Mouse (Mus musculus) neural tube, embryonic 13.5 days (tissue): ENCODE data around the gene Golga7b. TPM values are rescaled to one million over a fixed set of nuclear protein-coding genes. Genes with fewer than 3 reads are reported as not detected.
A peak's percentile ranks its signal among the peaks of the same experiment; 100 is the strongest.

Source experiments
- ATAC-seq: fragments of 200-750 bp; cut with Nextera tagmentation; 2 replicates; pipeline ENCODE4 v1.8.0; 2017; ENCODE audit warnings: low read depth, mild to moderate bottlenecking, moderate TSS enrichment, moderate library complexity
- H3K27ac ChIP-seq: fragments of 300-500 bp; sonication (generic); replicated peaks from 2 replicates; pipeline ENCODE4 v1.5.1; 2015; ENCODE audit warnings: moderate library complexity, mild to moderate bottlenecking, inconsistent platforms
- H3K27me3 ChIP-seq: fragments of 300-500 bp; sonication (generic); 2 replicates; pipeline ENCODE4 v1.6.1; 2015; ENCODE audit warnings: mild to moderate bottlenecking, inconsistent platforms
- H3K36me3 ChIP-seq: fragments of 300-500 bp; sonication (generic); 2 replicates; pipeline ENCODE4 v1.6.1; 2015; ENCODE audit warnings: mild to moderate bottlenecking, inconsistent platforms
- H3K4me1 ChIP-seq: fragments of 300-500 bp; sonication (generic); replicated peaks from 2 replicates; pipeline ENCODE4 v1.6.1; 2015; ENCODE audit warnings: inconsistent platforms
- H3K4me2 ChIP-seq: fragments of 300-500 bp; sonication (generic); 2 replicates; pipeline ENCODE4 v1.6.1; 2015; ENCODE audit warnings: inconsistent platforms, mild to moderate bottlenecking, moderate library complexity
- H3K4me3 ChIP-seq: fragments of 300-500 bp; sonication (generic); 2 replicates; pipeline ENCODE4 v1.5.1; 2015; ENCODE audit warnings: mild to moderate bottlenecking, inconsistent platforms
- H3K9ac ChIP-seq: fragments of 300-500 bp; sonication (generic); 2 replicates; pipeline ENCODE4 v1.6.1; 2015; ENCODE audit warnings: moderate library complexity, mild to moderate bottlenecking, inconsistent platforms
- H3K9me3 ChIP-seq: fragments of 300-500 bp; sonication (generic); 2 replicates; pipeline ENCODE4 v1.6.1; 2016; ENCODE audit warnings: inconsistent platforms
- WGBS: fragments of 180-500 bp; shearing (Covaris S2); methylation state at CpG from one replicate; pipeline ENCODE4 v1.1.7; 2015; 5-methylcytosine and 5-hydroxymethylcytosine counted together
- polyA plus RNA-seq: library from polyadenylated mRNA; unstranded; fragments of >200 nt; fragmentation: Nextera tagmentation; extraction: Ambion mirVana; gene quantifications from 2 replicates; pipeline ENCODE4 v1.2.1, GENCODE M21; 2015

The Golga7b gene
- polyA plus RNA-seq, 1 experiment from 2014 or later: 48.7 TPM

- H3K9me3 ChIP-seq: no peaks in the 10 kb centered on the region
- no peak overlapping the region for H3K27ac ChIP-seq
- no peak overlapping the region for H3K4me2 ChIP-seq
- H3K27me3 ChIP-seq: no peaks in the 10 kb centered on the region
- WGBS: 88% methylated on average over 6 of the region's 6 CpGs
- H3K4me1 ChIP-seq: peaks cover 3% of the 10 kb centered on the region; the same call in 1 of the 2 replicates
- H3K36me3 ChIP-seq: no peaks in the 10 kb centered on the region
- H3K9ac ChIP-seq: no peak overlapping the region
- H3K4me3 ChIP-seq: no peak overlapping the region
- ATAC-seq: no peak
Observed at GRCm38 (mm10) chr19:42277288-42277687, 29.9 kb downstream of the Golga7b start.

- no peak overlapping the region for H3K27ac ChIP-seq
- no peaks in the 10 kb centered on the region for H3K9me3 ChIP-seq
- no peaks in the 10 kb centered on the region for H3K36me3 ChIP-seq
- H3K4me2 ChIP-seq: no peak overlapping the region
- no peak for ATAC-seq
- H3K4me1 ChIP-seq: peaks cover 3% of the 10 kb centered on the region; the same call in 1 of the 2 replicates
- no peak overlapping the region for H3K4me3 ChIP-seq
- WGBS: 87% methylated on average over 5 of the region's 5 CpGs
- H3K27me3 ChIP-seq: no peaks in the 10 kb centered on the region
- H3K9ac ChIP-seq: no peak overlapping the region
Observed at GRCm38 (mm10) chr19:42278461-42278860, 31.1 kb downstream of the Golga7b start.

- Histone ChIP-seq H3K27ac (no peak overlapping the region), H3K9me3 (no peaks in the 10 kb centered on the region), H3K36me3 (no peaks in the 10 kb centered on the region), H3K9ac (no peak overlapping the region), H3K4me3 (no peak overlapping the region), H3K27me3 (no peaks in the 10 kb centered on the region), H3K4me1 (peaks cover 3% of the 10 kb centered on the region; the same call in 1 of the 2 replicates), H3K4me2 (no peak overlapping the region)
- WGBS: 61% methylated on average over 3 of the region's 3 CpGs
- ATAC-seq: 0 out of 2 replicates have a peak, but pooled peaks have one; percentile 14
Observed at GRCm38 (mm10) chr19:42279611-42280010, 32.2 kb downstream of the Golga7b start.

- 86% methylated on average over 8 of the region's 8 CpGs for WGBS
- H3K27ac ChIP-seq: no peak overlapping the region
- ATAC-seq: no peak
Observed at GRCm38 (mm10) chr19:42284178-42284577, 36.8 kb downstream of the Golga7b start.

GRCm38 (mm10) chr19:42288361-42288760, 41.0 kb downstream of the Golga7b start:
- H3K9me3 ChIP-seq: no peaks in the 10 kb centered on the region
- H3K9ac ChIP-seq: no peak overlapping the region
- no peak overlapping the region for H3K4me2 ChIP-seq
- 51% methylated on average over 4 of the region's 4 CpGs for WGBS
- H3K27ac ChIP-seq: no peak overlapping the region
- 0 out of 2 replicates have a peak, but pooled peaks cover 9% of the 10 kb centered on the region for H3K36me3 ChIP-seq
- no peaks in the 10 kb centered on the region for H3K27me3 ChIP-seq
- peaks cover 28% of the 10 kb centered on the region for H3K4me1 ChIP-seq
- ATAC-seq: no peak
- H3K4me3 ChIP-seq: no peak overlapping the region

More at GRCm38 (mm10) chr19:42284178-42284577, 36.8 kb downstream of the Golga7b start:
- H3K27me3 ChIP-seq: no peaks in the 10 kb centered on the region
- no peak overlapping the region for H3K4me3 ChIP-seq
- no peak overlapping the region for H3K9ac ChIP-seq
- H3K4me1 ChIP-seq: peaks cover 3% of the 10 kb centered on the region; the same call in 1 of the 2 replicates
- 0 out of 2 replicates have a peak, but pooled peaks cover 9% of the 10 kb centered on the region for H3K36me3 ChIP-seq
- no peak overlapping the region for H3K4me2 ChIP-seq
- no peaks in the 10 kb centered on the region for H3K9me3 ChIP-seq

- no peak overlapping the region for H3K4me3 ChIP-seq
- H3K27me3 ChIP-seq: no peaks in the 10 kb centered on the region
- peak overlapping the region; percentile 46; the same call in 1 of the 2 replicates for H3K27ac ChIP-seq
- no peak overlapping the region for H3K9ac ChIP-seq
- peaks cover 37% of the 10 kb centered on the region for H3K4me1 ChIP-seq
- H3K4me2 ChIP-seq: no peak overlapping the region
- H3K9me3 ChIP-seq: no peaks in the 10 kb centered on the region
- no peak for ATAC-seq
- H3K36me3 ChIP-seq: 0 out of 2 replicates have a peak, but pooled peaks cover 9% of the 10 kb centered on the region
- 22% methylated on average over 7 of the region's 7 CpGs for WGBS
Observed at GRCm38 (mm10) chr19:42290954-42291661, 43.7 kb downstream of the Golga7b start.

- Histone ChIP-seq H3K27ac (peak overlapping the region; percentile 46), H3K9me3 (no peaks in the 10 kb centered on the region), H3K4me3 (no peak overlapping the region), H3K4me2 (no peak overlapping the region), H3K36me3 (0 out of 2 replicates have a peak, but pooled peaks cover 7% of the 10 kb centered on the region), H3K4me1 (peaks cover 37% of the 10 kb centered on the region), H3K9ac (no peak overlapping the region), H3K27me3 (no peaks in the 10 kb centered on the region)
- ATAC-seq: no peak
- WGBS: 41% methylated on average over 8 of the region's 8 CpGs
Observed at GRCm38 (mm10) chr19:42292106-42292505, 44.7 kb downstream of the Golga7b start.

- 0 out of 2 replicates have a peak, but pooled peaks have one; percentile 30 for ATAC-seq
- Histone ChIP-seq H3K4me3 (no peak overlapping the region), H3K27ac (no peak overlapping the region)
Observed at GRCm38 (mm10) chr19:42293216-42293615, 45.8 kb downstream of the Golga7b start.

GRCm38 (mm10) chr19:42303210-42303813, 55.9 kb downstream of the Golga7b start:
- Histone ChIP-seq H3K27ac (no peak overlapping the region; the same call in 1 of the 2 replicates), H3K9me3 (no peaks in the 10 kb centered on the region), H3K27me3 (no peaks in the 10 kb centered on the region), H3K9ac (no peak overlapping the region), H3K4me2 (no peak overlapping the region), H3K4me3 (no peak overlapping the region), H3K4me1 (peaks cover 42% of the 10 kb centered on the region), H3K36me3 (no peaks in the 10 kb centered on the region)
- ATAC-seq: 0 out of 2 replicates have a peak, but pooled peaks have one; percentile 8
- WGBS: 54% methylated on average over 12 of the region's 12 CpGs

More at GRCm38 (mm10) chr19:42293216-42293615, 45.8 kb downstream of the Golga7b start:
- Histone ChIP-seq H3K4me2 (no peak overlapping the region), H3K9me3 (no peaks in the 10 kb centered on the region), H3K9ac (no peak overlapping the region), H3K4me1 (peaks cover 37% of the 10 kb centered on the region), H3K36me3 (no peaks in the 10 kb centered on the region), H3K27me3 (no peaks in the 10 kb centered on the region)
- WGBS: 82% methylated on average over 6 of the region's 6 CpGs

- ATAC-seq: no peak
- H3K4me2 ChIP-seq: no peak overlapping the region
- 90% methylated on average over 13 of the region's 13 CpGs for WGBS
- no peak overlapping the region for H3K4me3 ChIP-seq
- H3K9me3 ChIP-seq: no peaks in the 10 kb centered on the region
- H3K27me3 ChIP-seq: no peaks in the 10 kb centered on the region
- peaks cover 42% of the 10 kb centered on the region for H3K4me1 ChIP-seq
- no peak overlapping the region for H3K27ac ChIP-seq
- H3K36me3 ChIP-seq: no peaks in the 10 kb centered on the region
- no peak overlapping the region for H3K9ac ChIP-seq
Observed at GRCm38 (mm10) chr19:42304506-42304905, 57.1 kb downstream of the Golga7b start.

GRCm38 (mm10) chr19:42305746-42306145, 58.4 kb downstream of the Golga7b start:
- Histone ChIP-seq H3K4me2 (no peak overlapping the region), H3K9me3 (no peaks in the 10 kb centered on the region), H3K27me3 (no peaks in the 10 kb centered on the region), H3K4me3 (no peak overlapping the region), H3K9ac (no peak overlapping the region), H3K36me3 (no peaks in the 10 kb centered on the region), H3K27ac (no peak overlapping the region), H3K4me1 (peaks cover 33% of the 10 kb centered on the region)
- no peak for ATAC-seq
- 73% methylated on average over 8 of the region's 8 CpGs for WGBS

GRCm38 (mm10) chr19:42306202-42306601, 58.8 kb downstream of the Golga7b start:
- H3K9me3 ChIP-seq: no peaks in the 10 kb centered on the region
- H3K9ac ChIP-seq: no peak overlapping the region
- no peak overlapping the region for H3K4me2 ChIP-seq
- peaks cover 29% of the 10 kb centered on the region for H3K4me1 ChIP-seq
- H3K27ac ChIP-seq: peak overlapping the region; percentile 23; the same call in 1 of the 2 replicates
- no peaks in the 10 kb centered on the region for H3K27me3 ChIP-seq
- no peaks in the 10 kb centered on the region for H3K36me3 ChIP-seq
- ATAC-seq: no peak
- H3K4me3 ChIP-seq: no peak overlapping the region
- 40% methylated on average over 7 of the region's 7 CpGs for WGBS
